Mouse (Mus musculus) right cerebral cortex, postnatal 4 days (tissue): ENCODE measurements around the gene Dock2.

ENCODE experiments used
- DNase-seq: peaks from one replicate; pipeline ENCODE4 v3.0.0-alpha.2; 2022

Dock2 gene

GRCm38 (mm10) chr11:34339693-34340092 lies 444.0 kb downstream of the Dock2 start:
- DNase-seq: no peak

- DNase-seq: no peak
Measured at GRCm38 (mm10) chr11:34337907-34338306, 445.8 kb downstream of the Dock2 start.

- DNase-seq: no peak
Measured at GRCm38 (mm10) chr11:34332344-34333031, 451.2 kb downstream of the Dock2 start.

GRCm38 (mm10) chr11:34323664-34324063 lies 460.0 kb downstream of the Dock2 start:
- DNase-seq: no peak

- DNase-seq: no peak
Measured at GRCm38 (mm10) chr11:34319282-34319681, 464.4 kb downstream of the Dock2 start.

- no peak for DNase-seq
Measured at GRCm38 (mm10) chr11:34317001-34317400, 466.7 kb downstream of the Dock2 start.

- no peak for DNase-seq
Measured at GRCm38 (mm10) chr11:34316176-34316575, 467.5 kb downstream of the Dock2 start.

GRCm38 (mm10) chr11:34315383-34315782 lies 468.3 kb downstream of the Dock2 start:
- no peak for DNase-seq

- DNase-seq: no peak
Measured at GRCm38 (mm10) chr11:34314534-34315379, 468.9 kb downstream of the Dock2 start, which contains the start of gene Fam196b. Gene Fam196b (plus strand): TSS chr11:34314822.

GRCm38 (mm10) chr11:34312208-34312607 lies 471.5 kb downstream of the Dock2 start:
- DNase-seq: no peak

- no peak for DNase-seq
Measured at GRCm38 (mm10) chr11:34311717-34312116, 472.0 kb downstream of the Dock2 start.

GRCm38 (mm10) chr11:34309360-34309759 lies 474.3 kb downstream of the Dock2 start:
- no peak for DNase-seq

- no peak for DNase-seq
Measured at GRCm38 (mm10) chr11:34308731-34309130, 475.0 kb downstream of the Dock2 start.

- no peak for DNase-seq
Measured at GRCm38 (mm10) chr11:34306231-34306630, 477.5 kb downstream of the Dock2 start.

GRCm38 (mm10) chr11:34300064-34300463 lies 483.6 kb downstream of the Dock2 start:
- DNase-seq: no peak

- no peak for DNase-seq
Measured at GRCm38 (mm10) chr11:34299550-34299949, 484.1 kb downstream of the Dock2 start.

- DNase-seq: no peak
Measured at GRCm38 (mm10) chr11:34297698-34298378, 485.9 kb downstream of the Dock2 start.

- no peak for DNase-seq
Measured at GRCm38 (mm10) chr11:34291304-34291703, 492.4 kb downstream of the Dock2 start.

- no peak for DNase-seq
Measured at GRCm38 (mm10) chr11:34290708-34291107, 493.0 kb downstream of the Dock2 start.

GRCm38 (mm10) chr11:34290265-34290664 lies 493.4 kb downstream of the Dock2 start:
- DNase-seq: no peak

GRCm38 (mm10) chr11:34284124-34284808 lies 499.4 kb downstream of the Dock2 start:
- no peak for DNase-seq

GRCm38 (mm10) chr11:34277047-34277445 lies 506.6 kb downstream of the Dock2 start:
- no peak for DNase-seq
